Mouse (Mus musculus) embryo, embryonic 9.5 days (tissue): ENCODE measurements around the gene Meltf.
A peak's percentile ranks its signal among the peaks of the same experiment; 100 is the strongest.

ENCODE experiments used
- DNase-seq: peaks from one replicate; pipeline ENCODE4 v3.0.0-alpha.2; 2017; ENCODE audit errors: extremely low spot score

Gene Meltf

GRCm38 (mm10) chr16:31878573-31879257 is at the start of gene Meltf:
Gene Meltf (plus strand): TSS chr16:31878810.
- peak; percentile 81 for DNase-seq

DNA sequence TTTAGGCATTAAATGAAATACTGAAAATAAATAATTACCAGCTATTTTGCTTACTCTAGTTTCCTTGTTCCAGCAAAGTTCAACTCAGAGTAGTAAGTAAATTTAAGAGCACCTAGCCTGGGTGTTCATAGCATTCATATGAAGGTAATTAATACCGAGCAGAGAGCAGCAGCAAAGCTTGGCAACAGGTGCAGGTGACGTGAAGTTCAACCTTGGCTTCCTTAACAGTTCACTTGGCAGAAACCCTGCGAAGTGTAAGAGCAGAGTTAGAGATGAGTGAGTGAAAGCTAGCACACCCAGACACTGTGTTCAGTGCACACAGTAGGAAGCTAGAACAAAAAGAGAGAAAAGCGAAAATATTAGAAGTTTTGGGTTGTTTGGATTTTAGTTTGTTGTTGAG is 47.9 kb upstream of the Meltf start:
- no peak for DNase-seq

GRCm38 (mm10) chr16:31832630-31833422 is 45.8 kb upstream of the Meltf start:
- DNase-seq = no peak

- DNase-seq = no peak
Observed at GRCm38 (mm10) chr16:31834011-31834584, 44.5 kb upstream of the Meltf start.

DNA sequence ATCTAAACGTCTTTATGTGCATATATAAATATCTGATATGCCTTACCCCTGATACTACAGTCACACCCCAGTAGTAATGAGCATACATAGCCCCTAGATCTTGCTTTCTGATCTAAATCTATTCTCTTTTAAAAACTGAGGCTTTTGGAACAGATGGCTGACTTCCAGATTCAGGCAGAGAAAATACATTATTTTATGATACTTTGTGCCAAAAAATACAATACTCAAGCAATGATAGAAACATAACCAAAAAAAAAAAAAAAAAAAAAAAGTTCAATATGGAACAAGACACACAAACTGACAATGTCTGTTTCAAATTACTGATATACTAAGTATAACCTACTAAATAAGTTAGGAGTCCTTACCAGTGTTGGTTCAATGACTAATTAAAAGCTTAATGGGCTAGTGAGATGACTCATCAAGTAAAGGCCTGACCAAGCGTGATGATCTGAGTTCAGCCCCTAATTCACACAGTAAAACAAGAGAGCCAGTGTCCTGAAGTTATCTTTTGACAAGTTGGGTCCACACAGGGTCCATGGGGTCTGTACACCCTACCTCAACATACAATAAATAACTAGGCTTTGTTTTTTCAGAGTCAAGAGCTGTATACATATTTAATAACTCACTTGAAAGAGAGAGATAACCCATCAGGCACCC is 43.8 kb upstream of the Meltf start:
- no peak for DNase-seq

GRCm38 (mm10) chr16:31837362-31837761 is 41.2 kb upstream of the Meltf start:
- DNase-seq = no peak

DNA sequence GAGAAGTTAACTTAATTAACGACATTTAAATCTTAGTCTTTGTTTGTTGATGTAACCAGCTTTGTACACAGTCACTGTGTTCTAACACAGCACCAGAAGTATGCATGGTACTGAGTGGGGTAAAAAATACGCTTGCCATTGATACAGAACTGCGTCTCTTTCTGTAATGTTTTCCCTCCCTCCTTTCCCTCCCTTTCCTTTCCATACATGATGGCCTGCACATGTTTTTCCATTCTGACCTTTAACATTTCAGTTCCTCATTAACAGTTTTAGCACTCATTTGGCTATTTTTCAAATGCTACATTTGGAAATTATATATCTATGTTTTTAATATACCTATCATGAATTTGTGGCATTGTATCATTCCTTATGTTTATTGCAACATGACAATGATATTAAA is 34.4 kb upstream of the Meltf start:
- DNase-seq = no peak

- no peak for DNase-seq
Observed at GRCm38 (mm10) chr16:31846763-31847162, 31.8 kb upstream of the Meltf start.

DNA sequence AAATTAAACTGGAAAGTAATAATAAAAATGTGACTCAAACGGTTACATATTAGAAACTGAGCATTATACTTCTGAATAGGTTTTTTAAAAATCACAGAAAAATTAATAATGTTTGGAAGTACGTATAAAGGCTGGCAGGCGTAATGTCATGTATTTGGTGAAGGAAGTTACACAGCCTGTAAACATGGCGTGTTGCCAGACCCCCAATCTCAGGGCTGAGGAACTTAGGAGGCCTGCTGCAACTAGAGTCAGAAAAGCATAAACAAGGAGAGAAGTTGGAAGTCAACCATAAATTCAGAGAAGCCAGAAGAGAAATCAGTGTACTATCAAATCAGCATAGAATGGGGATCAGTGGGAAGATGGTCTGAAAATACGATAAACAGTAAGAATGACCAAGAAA is 14.7 kb upstream of the Meltf start:
- DNase-seq = no peak

GRCm38 (mm10) chr16:31865242-31865641 is 13.4 kb upstream of the Meltf start:
- DNase-seq = no peak

DNA sequence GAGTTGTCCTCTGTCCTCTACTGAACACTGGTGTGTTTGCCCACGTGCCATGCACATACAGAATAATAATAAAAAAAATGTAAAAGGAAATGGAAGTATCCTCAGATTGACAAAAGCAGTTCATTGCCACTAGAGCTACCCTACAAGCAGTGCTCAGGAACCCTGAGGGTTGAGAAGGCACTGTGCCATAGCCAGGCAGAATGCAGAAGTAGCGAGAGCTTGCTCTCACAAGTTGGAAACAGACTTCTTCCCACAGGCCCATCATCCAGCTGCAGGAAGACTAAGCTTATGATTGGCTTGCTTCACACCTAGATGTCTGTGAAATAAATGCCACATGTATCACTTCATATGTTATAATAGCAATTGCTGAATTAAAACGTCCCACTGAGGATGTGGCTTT is 11.7 kb upstream of the Meltf start:
- no peak for DNase-seq

DNA sequence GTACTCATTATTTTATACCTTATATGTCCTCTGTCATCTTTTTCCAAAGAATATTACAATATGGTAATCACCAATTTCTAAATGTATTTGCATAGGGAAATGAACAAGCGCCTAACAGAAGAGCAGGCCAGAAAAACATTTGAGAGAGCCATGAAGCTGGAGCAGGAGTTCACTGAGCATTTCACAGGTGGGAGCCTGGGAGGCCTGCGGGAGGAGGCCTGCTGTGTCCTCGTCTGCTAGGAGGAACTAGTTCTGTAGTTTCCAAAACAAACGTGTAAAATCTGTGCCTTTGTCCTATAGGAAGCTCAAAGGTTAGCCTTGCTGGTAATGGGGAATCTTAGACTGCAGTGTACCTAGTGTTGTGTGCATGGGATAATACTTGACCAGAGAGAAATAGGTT is 10.9 kb upstream of the Meltf start:
- no peak for DNase-seq

- DNase-seq = no peak
Observed at GRCm38 (mm10) chr16:31873721-31874120, 4.9 kb upstream of the Meltf start.

DNA sequence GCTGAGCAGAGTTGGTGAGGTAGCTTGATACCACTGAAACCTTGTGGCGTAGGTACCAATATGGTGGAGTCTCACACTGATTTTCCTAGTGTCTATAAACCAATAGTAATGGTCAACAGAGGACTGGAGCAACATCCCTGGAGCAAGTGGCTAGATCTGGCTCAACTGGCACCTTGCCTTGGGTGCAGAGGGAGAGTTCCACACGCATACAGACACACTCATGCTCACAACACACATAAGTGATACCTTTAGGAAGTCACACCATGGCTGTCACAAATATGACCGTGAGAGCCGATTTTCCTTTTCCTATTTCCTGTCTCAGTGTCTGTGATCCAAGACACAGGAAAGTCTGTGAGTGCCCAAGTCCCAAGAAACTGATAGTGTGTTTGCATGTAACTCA is 3.2 kb upstream of the Meltf start:
- DNase-seq = no peak

DNA sequence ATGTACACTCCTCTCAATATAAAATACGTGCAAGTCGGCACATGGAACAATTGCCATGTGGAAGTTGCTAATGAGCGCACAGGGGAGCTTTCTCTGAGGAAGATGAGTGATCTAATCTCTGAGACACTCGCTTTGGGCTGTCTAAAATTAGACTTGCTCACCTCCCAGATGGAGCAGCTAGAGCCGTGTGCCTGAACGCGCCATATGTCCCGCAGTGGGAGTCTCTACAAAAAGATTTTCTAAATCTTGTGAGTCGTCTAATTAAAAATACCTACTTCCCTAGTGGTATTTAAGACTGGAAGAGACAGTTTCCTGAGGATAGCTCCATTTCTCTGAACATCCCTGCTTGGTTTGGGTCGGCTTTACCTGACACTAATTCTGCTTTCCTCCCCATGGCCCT is 2.2 kb upstream of the Meltf start:
- DNase-seq = no peak

DNA sequence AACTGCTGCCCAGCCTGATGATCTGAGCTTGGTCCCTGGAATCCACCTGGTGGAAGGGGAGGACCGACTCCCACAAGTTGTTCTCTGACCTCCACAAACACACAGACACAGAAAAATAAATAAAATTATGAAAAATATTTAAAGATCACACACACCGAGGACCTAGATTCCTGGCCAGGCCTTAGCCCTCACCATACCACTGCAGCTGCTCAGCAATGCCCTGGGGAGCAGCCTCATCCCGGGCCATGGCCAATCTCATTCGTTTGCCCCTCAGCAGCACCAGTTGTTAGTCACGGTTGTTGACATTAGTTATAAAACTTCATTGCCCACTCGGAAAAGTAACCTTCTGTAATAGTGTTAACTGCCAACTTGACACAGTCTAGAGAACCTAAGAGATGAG is 558 bp upstream of the Meltf start:
- no peak for DNase-seq

- DNase-seq = no peak
Observed at GRCm38 (mm10) chr16:31880146-31880840, 1.7 kb downstream of the Meltf start.

GRCm38 (mm10) chr16:31882381-31882908 is 3.8 kb downstream of the Meltf start:
- DNase-seq = no peak

GRCm38 (mm10) chr16:31883302-31883701 is 4.7 kb downstream of the Meltf start:
- DNase-seq = no peak

GRCm38 (mm10) chr16:31883902-31884301 is 5.3 kb downstream of the Meltf start:
- peak; percentile 28 for DNase-seq

DNA sequence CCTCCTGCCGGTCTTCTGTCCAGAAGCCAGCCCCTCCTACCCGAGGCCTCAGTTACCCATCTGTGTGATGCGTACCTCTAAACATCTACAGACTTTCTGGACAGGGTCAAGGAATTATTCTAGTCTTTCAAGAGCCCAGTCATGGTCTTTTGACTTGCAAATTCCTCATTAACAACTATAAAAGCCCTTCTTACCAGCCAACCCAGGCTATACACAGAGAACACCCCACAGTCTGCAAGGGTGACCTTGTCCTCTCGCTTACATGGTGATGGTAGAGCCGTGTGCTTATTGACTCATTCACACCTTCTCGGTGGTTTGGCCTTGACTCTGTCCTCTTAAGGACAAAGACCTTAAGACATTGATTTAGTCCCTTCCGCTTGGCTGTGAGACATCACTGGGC is 12.3 kb downstream of the Meltf start:
- no peak for DNase-seq
